Mouse (Mus musculus) thymus, postnatal 14 days (tissue): ENCODE data around the gene Fbxl17.

ENCODE experiments used
- DNase-seq: peaks from one replicate; pipeline ENCODE4 v3.0.0; 2021

Fbxl17 gene

DNA sequence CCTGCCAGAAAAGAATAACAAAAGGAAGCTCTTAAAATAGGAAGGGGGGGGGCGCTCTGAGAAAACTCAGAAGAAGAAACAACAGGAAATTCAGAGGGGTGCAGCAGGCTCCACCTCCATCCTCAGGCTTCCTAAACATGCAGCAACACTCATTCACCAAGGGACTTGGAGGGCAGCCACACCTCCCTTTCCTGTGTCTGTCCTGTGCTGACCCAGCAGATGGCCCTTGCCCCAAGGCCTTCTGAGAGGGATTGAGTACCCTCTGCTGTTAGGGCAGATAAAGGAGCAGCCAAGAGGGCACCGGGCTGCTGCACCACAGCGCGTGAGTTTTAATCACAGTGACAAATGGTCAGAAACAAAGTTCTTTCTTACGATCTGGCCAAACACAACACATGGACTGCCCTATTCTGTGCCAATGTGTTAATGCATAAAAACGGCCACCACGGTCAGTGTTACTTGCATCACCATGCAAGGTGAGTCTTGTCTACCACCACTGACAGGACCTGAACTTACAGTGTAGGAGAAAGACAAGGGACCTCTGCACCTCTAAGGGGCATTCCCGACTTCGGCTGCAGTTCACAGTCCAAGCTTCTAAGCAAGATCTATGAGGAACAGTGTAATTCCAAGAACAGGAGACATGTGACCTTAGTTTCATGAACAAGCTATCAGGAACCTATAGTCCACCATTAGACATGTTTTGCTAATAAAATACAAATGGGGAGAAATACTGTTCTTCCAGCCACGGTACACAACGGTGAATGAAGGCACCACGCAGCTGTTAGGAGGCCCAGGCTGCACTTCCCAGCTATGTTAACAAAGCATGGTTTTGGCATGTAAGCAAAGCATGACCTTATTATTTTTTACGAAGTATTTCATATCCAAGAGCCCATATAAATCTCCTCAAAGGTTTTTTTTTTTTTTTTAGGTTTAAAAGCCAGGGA lies 96.8 kb downstream of the Fbxl17 start:
- peak; percentile 18 for DNase-seq

- no peak for DNase-seq
Measured at GRCm38 (mm10) chr17:63402170-63402569, 97.6 kb downstream of the Fbxl17 start.

GRCm38 (mm10) chr17:63400640-63401039 lies 99.2 kb downstream of the Fbxl17 start:
- DNase-seq, result no peak

DNA sequence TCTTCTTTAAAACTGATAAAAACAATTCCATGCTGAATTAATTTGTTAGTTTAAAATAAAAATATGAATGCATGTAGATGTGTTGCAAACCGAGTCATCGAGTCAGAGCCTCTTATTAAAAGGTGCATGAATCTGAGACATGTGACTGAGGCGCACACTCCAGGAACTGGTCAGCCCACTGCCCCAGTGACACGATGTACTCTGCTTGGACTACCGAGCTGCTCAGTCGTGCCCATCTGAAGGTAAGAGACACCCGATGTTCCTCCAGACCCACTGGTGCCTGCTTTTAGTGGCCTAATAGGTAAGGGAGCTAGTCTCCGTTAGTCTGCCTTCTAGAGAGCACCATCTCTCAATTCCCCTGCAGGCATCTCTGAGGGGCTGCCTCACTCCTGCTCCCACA lies 100.0 kb downstream of the Fbxl17 start:
- DNase-seq, result no peak

- no peak for DNase-seq
Measured at GRCm38 (mm10) chr17:63391506-63391905, 108.3 kb downstream of the Fbxl17 start.

- no peak for DNase-seq
Measured at GRCm38 (mm10) chr17:63390951-63391350, 108.9 kb downstream of the Fbxl17 start.

DNA sequence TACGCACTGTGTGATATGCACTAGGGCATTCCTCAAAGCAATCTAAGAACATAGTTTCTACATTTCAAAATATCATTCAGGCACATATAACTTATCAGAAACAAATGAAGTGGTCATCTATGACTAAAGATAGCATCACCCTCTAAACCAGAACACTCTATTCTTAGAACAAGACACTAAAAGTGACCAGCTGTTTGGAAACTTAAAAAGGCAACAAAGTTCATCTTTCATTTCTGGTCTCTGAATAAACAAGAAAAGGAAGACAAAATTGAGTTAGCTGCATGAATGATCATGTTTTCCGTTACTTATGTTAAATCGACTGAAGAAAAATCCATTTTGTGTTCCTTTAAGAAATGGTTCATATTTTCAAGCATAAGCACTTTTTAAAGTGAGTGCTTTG lies 128.8 kb downstream of the Fbxl17 start:
- no peak for DNase-seq

- DNase-seq, result no peak
Measured at GRCm38 (mm10) chr17:63369631-63370310, 130.0 kb downstream of the Fbxl17 start.

DNA sequence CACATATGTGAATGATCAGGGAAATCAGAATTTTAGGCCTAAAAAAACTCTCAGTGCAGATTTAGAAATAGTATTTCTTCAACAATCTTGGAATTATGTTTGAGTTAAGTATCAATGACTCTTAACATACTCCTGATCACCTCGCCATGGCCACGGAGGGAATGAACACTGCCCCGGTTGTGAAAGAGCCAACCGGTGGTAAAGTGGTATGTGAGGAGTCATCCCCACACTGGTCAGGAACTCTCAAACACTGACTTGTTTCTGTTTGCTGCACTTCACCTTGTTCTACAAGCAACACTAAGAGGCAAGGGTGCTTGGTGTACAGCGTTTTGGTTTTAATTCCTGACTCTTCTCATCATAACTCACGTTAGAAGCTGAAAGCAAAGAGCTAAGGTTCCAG lies 132.3 kb downstream of the Fbxl17 start:
- no peak for DNase-seq

GRCm38 (mm10) chr17:63366045-63366444 lies 133.8 kb downstream of the Fbxl17 start:
- DNase-seq, result no peak

DNA sequence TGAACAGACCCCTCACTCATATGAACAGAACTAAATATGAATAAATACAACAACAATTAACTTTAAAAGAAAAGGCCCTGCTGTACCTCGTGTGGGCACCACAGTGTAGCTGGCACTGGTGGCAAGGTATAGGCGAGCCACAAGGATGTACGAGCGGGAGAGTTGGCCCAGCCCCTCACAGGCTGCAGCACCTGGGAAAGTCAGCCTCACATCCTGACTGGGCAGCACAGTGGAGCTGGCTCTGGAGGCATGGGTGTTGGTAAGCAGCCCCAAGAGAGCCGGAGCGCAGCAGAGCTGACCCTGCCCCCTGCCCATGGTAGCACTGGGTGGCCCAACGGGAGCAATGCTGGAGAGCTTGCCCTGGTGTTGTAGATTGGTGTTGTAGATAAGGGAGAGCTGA lies 135.2 kb downstream of the Fbxl17 start:
- no peak for DNase-seq

- peak; percentile 20 for DNase-seq
Measured at GRCm38 (mm10) chr17:63362196-63362595, 137.6 kb downstream of the Fbxl17 start.

GRCm38 (mm10) chr17:63361679-63362078 lies 138.1 kb downstream of the Fbxl17 start:
- DNase-seq, result no peak

- DNase-seq, result no peak
Measured at GRCm38 (mm10) chr17:63358837-63359236, 141.0 kb downstream of the Fbxl17 start.

GRCm38 (mm10) chr17:63356202-63356601 lies 143.6 kb downstream of the Fbxl17 start:
- DNase-seq, result no peak

DNA sequence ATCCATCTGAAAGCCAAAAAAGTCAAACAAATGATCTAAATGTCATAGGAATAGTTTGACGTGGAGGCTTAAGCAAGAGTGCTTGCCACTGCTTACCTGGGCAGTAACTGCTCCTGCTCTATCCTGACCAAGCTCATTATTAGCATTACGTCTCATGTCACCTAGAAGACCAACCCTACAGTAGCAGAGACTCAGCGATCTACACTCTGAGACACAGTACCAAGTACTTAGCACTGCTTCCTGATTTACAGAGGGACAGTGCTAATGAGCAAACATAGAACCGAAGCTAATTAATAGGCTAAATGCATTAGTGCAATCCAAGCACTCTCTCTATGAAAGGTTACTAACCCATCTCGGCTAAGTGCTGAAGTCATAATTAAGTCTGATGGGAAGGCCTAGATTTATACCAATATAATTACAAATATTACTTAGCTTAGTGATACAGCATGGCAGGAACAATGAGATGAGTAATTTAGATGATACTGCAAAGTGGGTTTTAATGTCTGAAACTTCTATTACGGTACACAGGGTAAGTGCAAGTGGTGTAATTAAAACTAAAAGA lies 147.1 kb downstream of the Fbxl17 start:
- no peak for DNase-seq

GRCm38 (mm10) chr17:63351682-63352081 lies 148.1 kb downstream of the Fbxl17 start:
- no peak for DNase-seq

DNA sequence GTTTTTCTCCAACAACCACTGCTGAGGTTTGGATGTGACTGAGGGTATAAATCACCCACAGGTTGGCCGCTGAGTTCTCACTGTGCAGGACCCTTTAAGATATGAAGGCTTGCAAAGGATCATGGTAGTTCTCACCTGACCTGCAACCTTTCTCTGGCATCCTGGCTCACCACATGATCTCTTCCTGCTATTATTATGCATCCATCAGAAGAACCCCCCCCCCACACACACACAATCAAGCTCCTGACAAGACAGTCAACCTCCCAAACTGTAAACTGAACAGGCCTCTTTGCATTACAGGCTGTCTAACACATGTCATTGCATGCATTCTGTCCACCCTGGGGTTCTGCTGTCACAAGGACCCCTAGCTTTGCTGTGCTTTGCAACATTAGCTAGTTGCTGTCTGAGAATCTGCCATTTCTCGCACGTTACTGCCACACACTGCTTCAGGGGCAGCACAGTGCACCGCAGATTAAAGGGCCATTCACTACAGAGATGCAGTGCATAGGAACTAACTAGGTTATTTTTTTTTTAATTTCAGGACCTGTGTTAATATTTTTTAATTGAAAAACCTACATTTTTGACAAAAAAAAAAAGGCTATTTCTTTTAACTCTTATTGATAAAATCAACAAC lies 148.8 kb downstream of the Fbxl17 start:
- DNase-seq, result no peak

GRCm38 (mm10) chr17:63344101-63344500 lies 155.7 kb downstream of the Fbxl17 start:
- no peak for DNase-seq

DNA sequence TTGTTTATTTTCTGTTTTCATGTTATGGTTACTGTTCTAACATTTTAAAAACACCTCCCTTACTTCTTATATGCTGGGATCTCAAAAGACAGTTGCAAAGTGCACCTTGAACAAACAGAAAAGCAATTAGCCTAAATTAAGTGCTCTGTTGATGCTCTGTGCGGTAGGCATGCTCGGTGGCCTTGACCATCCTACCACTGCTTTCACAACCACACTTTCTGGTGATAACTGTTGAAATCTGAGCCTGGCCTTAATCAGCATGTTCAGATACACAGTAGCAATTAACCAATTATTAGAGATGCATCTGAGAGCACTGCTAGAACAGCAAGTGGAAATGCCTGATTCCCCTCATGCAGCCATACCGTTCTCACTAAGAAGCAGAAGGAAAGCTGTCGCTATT lies 156.7 kb downstream of the Fbxl17 start:
- no peak for DNase-seq

- no peak for DNase-seq
Measured at GRCm38 (mm10) chr17:63342440-63342839, 157.4 kb downstream of the Fbxl17 start.

DNA sequence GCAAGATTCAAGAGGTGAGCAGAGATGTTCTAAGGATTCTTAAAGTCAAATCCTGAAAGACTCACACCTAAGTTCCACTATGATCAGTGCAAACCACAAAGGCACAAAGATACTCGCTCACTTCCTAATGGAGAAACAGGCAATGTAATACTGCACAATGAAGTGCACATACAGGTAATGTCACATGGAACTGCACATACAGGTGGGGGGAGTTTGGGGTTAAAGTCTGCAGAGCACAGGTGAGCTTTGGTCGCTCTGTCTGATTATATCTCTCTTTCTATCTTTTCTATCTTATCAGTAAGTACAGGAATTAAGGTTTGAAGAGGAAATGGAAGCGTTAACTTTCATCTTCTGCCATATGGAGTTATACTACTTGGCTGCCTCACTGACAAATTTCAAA lies 158.6 kb downstream of the Fbxl17 start:
- no peak for DNase-seq

GRCm38 (mm10) chr17:63328888-63329287 lies 170.9 kb downstream of the Fbxl17 start:
- no peak for DNase-seq
